Mouse (Mus musculus) liver, embryonic 14.5 days (tissue): ENCODE results near the gene Gm28038.

ENCODE experiments used
- CTCF ChIP-seq: IDR thresholded peaks from 2 replicates; pipeline ENCODE4 v1.5.1; 2016; ENCODE audit warnings: antibody characterized with exemption, low read depth, control low read depth
- EP300 ChIP-seq: IDR thresholded peaks from 2 replicates; pipeline ENCODE4 v1.6.1; 2016; ENCODE audit warnings: antibody characterized with exemption, low read depth

DNA sequence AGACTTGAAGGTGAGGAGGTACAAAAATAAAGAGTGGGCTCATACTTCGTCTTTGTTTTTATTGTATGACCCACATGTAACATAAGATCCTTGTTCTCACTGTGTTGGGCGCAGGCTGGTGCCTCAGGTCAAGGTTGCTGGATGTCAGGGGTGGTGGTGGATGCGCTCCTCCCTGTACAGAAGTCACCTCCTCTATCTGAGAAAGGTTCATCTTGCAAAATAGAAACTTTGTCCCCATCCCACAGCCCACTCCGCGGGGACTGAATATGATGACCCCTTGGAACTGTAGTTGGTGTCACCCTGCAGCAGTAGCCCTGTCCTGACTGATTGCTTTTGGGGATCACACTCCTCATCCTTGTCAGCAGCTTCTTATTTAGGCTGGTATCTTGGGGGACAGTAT, 33.8 kb upstream of the Gm28038 start:
- no peak for TF ChIP-seq CTCF
- no peak for TF ChIP-seq EP300
